Mouse (Mus musculus): ENCODE results near the gene Galnt4. TPM values are rescaled to one million over a fixed set of nuclear protein-coding genes. Genes with fewer than 3 reads are reported as not detected.

Galnt4 gene
- total RNA-seq, 2 experiments from 2014 or later = 1.9 to 2.3 TPM

GRCm38 (mm10) chr10:99114295-99114694, 6.3 kb downstream of the Galnt4 start:
- DNase-seq (ENCODE audit: low spot score in 2 of 2) = no peak

GRCm38 (mm10) chr10:99115471-99116236, 7.7 kb downstream of the Galnt4 start:
- DNase-seq (ENCODE audit: low spot score in 2 of 2) = no peak

GRCm38 (mm10) chr10:99116237-99116632, 8.3 kb downstream of the Galnt4 start:
- no peak for DNase-seq (ENCODE audit: low spot score in 2 of 2)

- DNase-seq (ENCODE audit: low spot score in 2 of 2) = no peak
These were observed 9.0 kb downstream of the Galnt4 start for GRCm38 (mm10) chr10:99116650-99117615.

GRCm38 (mm10) chr10:99117876-99118275, 9.9 kb downstream of the Galnt4 start:
- no peak for DNase-seq (ENCODE audit: low spot score in 2 of 2)

- no peak for DNase-seq (ENCODE audit: low spot score in 2 of 2)
These were observed 10.7 kb downstream of the Galnt4 start for GRCm38 (mm10) chr10:99118697-99119096.

- no peak for DNase-seq (ENCODE audit: low spot score in 2 of 2)
These were observed 11.5 kb downstream of the Galnt4 start for GRCm38 (mm10) chr10:99119471-99119870.

GRCm38 (mm10) chr10:99126225-99126624, 18.3 kb downstream of the Galnt4 start, which contains the start of gene Phxr2:
Phxr2 (minus strand) TSS chr10:99126325.
- no peak for DNase-seq (ENCODE audit: low spot score in 2 of 2)

- DNase-seq (ENCODE audit: low spot score in 2 of 2) = no peak
These were observed 19.0 kb downstream of the Galnt4 start for GRCm38 (mm10) chr10:99126954-99127353.

- DNase-seq (ENCODE audit: low spot score in 2 of 2) = no peak
These were observed 19.8 kb downstream of the Galnt4 start for GRCm38 (mm10) chr10:99127691-99128261.

- DNase-seq (ENCODE audit: low spot score in 2 of 2) = no peak
These were observed 22.7 kb downstream of the Galnt4 start for GRCm38 (mm10) chr10:99130611-99131010.

GRCm38 (mm10) chr10:99131298-99131697, 23.3 kb downstream of the Galnt4 start:
- DNase-seq (ENCODE audit: low spot score in 2 of 2) = no peak

GRCm38 (mm10) chr10:99132189-99132588, 24.2 kb downstream of the Galnt4 start:
- DNase-seq (ENCODE audit: low spot score in 2 of 2) = no peak

- DNase-seq (ENCODE audit: low spot score in 2 of 2) = no peak
These were observed 24.8 kb downstream of the Galnt4 start for GRCm38 (mm10) chr10:99132595-99133272.

GRCm38 (mm10) chr10:99133321-99133875, 25.4 kb downstream of the Galnt4 start:
- no peak for DNase-seq (ENCODE audit: low spot score in 2 of 2)

- no peak for DNase-seq (ENCODE audit: low spot score in 2 of 2)
These were observed 28.4 kb downstream of the Galnt4 start for GRCm38 (mm10) chr10:99136337-99136736.

GRCm38 (mm10) chr10:99145611-99146010, 37.7 kb downstream of the Galnt4 start:
- DNase-seq (ENCODE audit: low spot score in 2 of 2) = no peak

GRCm38 (mm10) chr10:99146596-99146995, 38.6 kb downstream of the Galnt4 start:
- DNase-seq (ENCODE audit: low spot score in 2 of 2) = no peak

GRCm38 (mm10) chr10:99150016-99150415, 42.1 kb downstream of the Galnt4 start:
- no peak for DNase-seq (ENCODE audit: low spot score in 2 of 2)

- no peak for DNase-seq (ENCODE audit: low spot score in 2 of 2)
These were observed 43.6 kb downstream of the Galnt4 start for GRCm38 (mm10) chr10:99151580-99151979.

GRCm38 (mm10) chr10:99152063-99152462, 44.1 kb downstream of the Galnt4 start:
- no peak for DNase-seq (ENCODE audit: low spot score in 2 of 2)
